Mouse (Mus musculus): ENCODE measurements around the gene Clasp1. TPM values are rescaled to one million over a fixed set of nuclear protein-coding genes. Genes with fewer than 3 reads are reported as not detected.

The Clasp1 gene
- polyA plus RNA-seq, 1 experiment from 2014 or later = 117 TPM

- peak overlapping the region; percentile 80 for H3K4me2 ChIP-seq (ENCODE audit: low read length)
- H3K9me3 ChIP-seq (ENCODE audit: control insufficient read depth, low read length) = no peaks in the 10 kb centered on the region
- peak overlapping the region; percentile 62 to 72 for H3K4me3 ChIP-seq (ENCODE audit: control insufficient read depth in 1 of 2, insufficient read depth in 1 of 2, low read depth in 1 of 2, low read length in 2 of 2)
- peaks cover 6% of the 10 kb centered on the region; the same call in 1 of the 2 replicates for H3K36me3 ChIP-seq (ENCODE audit: control insufficient read depth, insufficient read depth, low read length)
- 17% methylated on average over 8 of the region's 8 CpGs for WGBS
- peak overlapping the region; percentile 92 for H3K9ac ChIP-seq (ENCODE audit: low read length)
- peak overlapping the region; percentile 93 to 96 for H3K27ac ChIP-seq (replicated peaks in 1 of 2; ENCODE audit: control insufficient read depth in 1 of 2, insufficient read depth in 1 of 2, low read depth in 2 of 2, low read length in 2 of 2)
- 0 out of 2 replicates have a peak, but pooled peaks have one; percentile 22 for ATAC-seq (ENCODE audit: insufficient number of reproducible peaks, insufficient read depth, low FRiP score, low read depth)
- peaks cover 16 to 62% of the 10 kb centered on the region in 2 experiments for H3K4me1 ChIP-seq (ENCODE audit: control insufficient read depth in 2 of 2, insufficient read depth in 2 of 2, low read length in 2 of 2)
- H3K27me3 ChIP-seq (ENCODE audit: control insufficient read depth, insufficient read depth, low read length) = no peaks in the 10 kb centered on the region
Observed at GRCm38 (mm10) chr1:118482285-118483019, 93.6 kb downstream of the Clasp1 start.

- peak overlapping the region; percentile 36 to 62 for H3K4me3 ChIP-seq (ENCODE audit: control insufficient read depth in 1 of 2, insufficient read depth in 1 of 2, low read depth in 1 of 2, low read length in 2 of 2)
Observed at GRCm38 (mm10) chr1:118483504-118484096, 94.7 kb downstream of the Clasp1 start.

GRCm38 (mm10) chr1:118485572-118485971 is 96.7 kb downstream of the Clasp1 start:
- 19% methylated on average over 3 of the region's 3 CpGs for WGBS
- Histone ChIP-seq H3K36me3 (ENCODE audit: control insufficient read depth, insufficient read depth, low read length) (peaks cover 10% of the 10 kb centered on the region; the same call in 1 of the 2 replicates), H3K4me1 (ENCODE audit: control insufficient read depth in 2 of 2, insufficient read depth in 2 of 2, low read length in 2 of 2) (peaks cover 4 to 50% of the 10 kb centered on the region in 2 experiments; a peak in 3 of 4 replicates), H3K27me3 (ENCODE audit: control insufficient read depth, insufficient read depth, low read length) (no peaks in the 10 kb centered on the region), H3K27ac (replicated peaks in 1 of 2; ENCODE audit: control insufficient read depth in 1 of 2, insufficient read depth in 1 of 2, low read depth in 2 of 2, low read length in 2 of 2) (peak overlapping the region; percentile 93), H3K4me3 (ENCODE audit: control insufficient read depth in 1 of 2, insufficient read depth in 1 of 2, low read depth in 1 of 2, low read length in 2 of 2) (peak overlapping the region in 1 of 2 experiments; percentile 62; a peak in 2 of 4 replicates), H3K9ac (ENCODE audit: low read length) (peak overlapping the region; percentile 92), H3K9me3 (ENCODE audit: control insufficient read depth, low read length) (no peaks in the 10 kb centered on the region), H3K4me2 (ENCODE audit: low read length) (peak overlapping the region; percentile 80)
- ATAC-seq (ENCODE audit: insufficient number of reproducible peaks, insufficient read depth, low FRiP score, low read depth) = peak; percentile 20; the same call in 1 of the 2 replicates

More at GRCm38 (mm10) chr1:118483504-118484096, 94.7 kb downstream of the Clasp1 start:
- H3K9me3 ChIP-seq (ENCODE audit: control insufficient read depth, low read length) = no peaks in the 10 kb centered on the region
- peak overlapping the region; percentile 92 for H3K9ac ChIP-seq (ENCODE audit: low read length)
- peak overlapping the region; percentile 80 for H3K4me2 ChIP-seq (ENCODE audit: low read length)
- peaks cover 6% of the 10 kb centered on the region; the same call in 1 of the 2 replicates for H3K36me3 ChIP-seq (ENCODE audit: control insufficient read depth, insufficient read depth, low read length)
- H3K4me1 ChIP-seq (ENCODE audit: control insufficient read depth in 2 of 2, insufficient read depth in 2 of 2, low read length in 2 of 2) = peaks cover 11 to 62% of the 10 kb centered on the region in 2 experiments
- WGBS = 38% methylated on average over 6 of the region's 6 CpGs
- H3K27me3 ChIP-seq (ENCODE audit: control insufficient read depth, insufficient read depth, low read length) = no peaks in the 10 kb centered on the region
- ATAC-seq (ENCODE audit: insufficient number of reproducible peaks, insufficient read depth, low FRiP score, low read depth) = no peak
- peak overlapping the region; percentile 25 to 93 for H3K27ac ChIP-seq (replicated peaks in 1 of 2; ENCODE audit: control insufficient read depth in 1 of 2, insufficient read depth in 1 of 2, low read depth in 2 of 2, low read length in 2 of 2)

- peak overlapping the region; percentile 92 for H3K9ac ChIP-seq (ENCODE audit: low read length)
- peak; percentile 67 for ATAC-seq (ENCODE audit: insufficient number of reproducible peaks, insufficient read depth, low FRiP score, low read depth)
- no peaks in the 10 kb centered on the region for H3K27me3 ChIP-seq (ENCODE audit: control insufficient read depth, insufficient read depth, low read length)
- no peaks in the 10 kb centered on the region for H3K9me3 ChIP-seq (ENCODE audit: control insufficient read depth, low read length)
- no peak overlapping the region for H3K4me3 ChIP-seq (ENCODE audit: control insufficient read depth in 1 of 2, insufficient read depth in 1 of 2, low read depth in 1 of 2, low read length in 2 of 2)
- H3K27ac ChIP-seq (replicated peaks in 1 of 2; ENCODE audit: control insufficient read depth in 1 of 2, insufficient read depth in 1 of 2, low read depth in 2 of 2, low read length in 2 of 2) = peak overlapping the region; percentile 93
- peak overlapping the region; percentile 80 for H3K4me2 ChIP-seq (ENCODE audit: low read length)
- H3K4me1 ChIP-seq (ENCODE audit: control insufficient read depth in 2 of 2, insufficient read depth in 2 of 2, low read length in 2 of 2) = peaks cover 4 to 47% of the 10 kb centered on the region in 2 experiments; a peak in 3 of 4 replicates
- peaks cover 10% of the 10 kb centered on the region; the same call in 1 of the 2 replicates for H3K36me3 ChIP-seq (ENCODE audit: control insufficient read depth, insufficient read depth, low read length)
Observed at GRCm38 (mm10) chr1:118486021-118486420, 97.2 kb downstream of the Clasp1 start.

GRCm38 (mm10) chr1:118492811-118493210 is 104.0 kb downstream of the Clasp1 start:
- Histone ChIP-seq H3K9ac (ENCODE audit: low read length) (peak overlapping the region; percentile 34; the same call in 1 of the 2 replicates), H3K9me3 (ENCODE audit: control insufficient read depth, low read length) (no peaks in the 10 kb centered on the region), H3K4me1 (ENCODE audit: control insufficient read depth in 2 of 2, insufficient read depth in 2 of 2, low read length in 2 of 2) (peaks cover 4 to 34% of the 10 kb centered on the region in 2 experiments; a peak in 3 of 4 replicates), H3K4me3 (ENCODE audit: control insufficient read depth in 1 of 2, insufficient read depth in 1 of 2, low read depth in 1 of 2, low read length in 2 of 2) (no peak overlapping the region), H3K36me3 (ENCODE audit: control insufficient read depth, insufficient read depth, low read length) (peaks cover 19% of the 10 kb centered on the region), H3K27me3 (ENCODE audit: control insufficient read depth, insufficient read depth, low read length) (no peaks in the 10 kb centered on the region), H3K27ac (replicated peaks in 1 of 2; ENCODE audit: control insufficient read depth in 1 of 2, insufficient read depth in 1 of 2, low read depth in 2 of 2, low read length in 2 of 2) (peak overlapping the region in 1 of 2 experiments; percentile 47; a peak in 1 of 4 replicates), H3K4me2 (ENCODE audit: low read length) (no peak overlapping the region)
- WGBS = 68% methylated on average over 3 of the region's 3 CpGs
- no peak for ATAC-seq (ENCODE audit: insufficient number of reproducible peaks, insufficient read depth, low FRiP score, low read depth)

GRCm38 (mm10) chr1:118494551-118494950 is 105.7 kb downstream of the Clasp1 start:
- peaks cover 32% of the 10 kb centered on the region for H3K36me3 ChIP-seq (ENCODE audit: control insufficient read depth, insufficient read depth, low read length)
- H3K9me3 ChIP-seq (ENCODE audit: control insufficient read depth, low read length) = no peaks in the 10 kb centered on the region
- 96% methylated on average over 9 of the region's 9 CpGs for WGBS
- H3K27me3 ChIP-seq (ENCODE audit: control insufficient read depth, insufficient read depth, low read length) = no peaks in the 10 kb centered on the region
- no peak overlapping the region for H3K9ac ChIP-seq (ENCODE audit: low read length)
- ATAC-seq (ENCODE audit: insufficient number of reproducible peaks, insufficient read depth, low FRiP score, low read depth) = no peak
- no peak overlapping the region for H3K4me3 ChIP-seq (ENCODE audit: control insufficient read depth in 1 of 2, insufficient read depth in 1 of 2, low read depth in 1 of 2, low read length in 2 of 2)
- no peak overlapping the region for H3K27ac ChIP-seq (replicated peaks in 1 of 2; ENCODE audit: control insufficient read depth in 1 of 2, insufficient read depth in 1 of 2, low read depth in 2 of 2, low read length in 2 of 2)
- no peak overlapping the region for H3K4me2 ChIP-seq (ENCODE audit: low read length)
- H3K4me1 ChIP-seq (ENCODE audit: control insufficient read depth in 2 of 2, insufficient read depth in 2 of 2, low read length in 2 of 2) = peaks cover 2 to 19% of the 10 kb centered on the region in 2 experiments; a peak in 3 of 4 replicates

GRCm38 (mm10) chr1:118498311-118498710 is 109.5 kb downstream of the Clasp1 start:
- H3K4me2 ChIP-seq (ENCODE audit: low read length) = no peak overlapping the region
- no peaks in the 10 kb centered on the region for H3K27me3 ChIP-seq (ENCODE audit: control insufficient read depth, insufficient read depth, low read length)
- H3K4me1 ChIP-seq (ENCODE audit: control insufficient read depth in 2 of 2, insufficient read depth in 2 of 2, low read length in 2 of 2) = peaks cover 2 to 13% of the 10 kb centered on the region in 2 experiments; a peak in 2 of 4 replicates
- WGBS = 55% methylated on average over 5 of the region's 5 CpGs
- no peak overlapping the region for H3K4me3 ChIP-seq (ENCODE audit: control insufficient read depth in 1 of 2, insufficient read depth in 1 of 2, low read depth in 1 of 2, low read length in 2 of 2)
- H3K27ac ChIP-seq (replicated peaks in 1 of 2; ENCODE audit: control insufficient read depth in 1 of 2, insufficient read depth in 1 of 2, low read depth in 2 of 2, low read length in 2 of 2) = no peak overlapping the region
- no peak overlapping the region for H3K9ac ChIP-seq (ENCODE audit: low read length)
- peak; percentile 51; the same call in 1 of the 2 replicates for ATAC-seq (ENCODE audit: insufficient number of reproducible peaks, insufficient read depth, low FRiP score, low read depth)
- H3K9me3 ChIP-seq (ENCODE audit: control insufficient read depth, low read length) = no peaks in the 10 kb centered on the region
- H3K36me3 ChIP-seq (ENCODE audit: control insufficient read depth, insufficient read depth, low read length) = peaks cover 70% of the 10 kb centered on the region
